Mouse (Mus musculus) kidney, postnatal 25 days (tissue): ENCODE results near the gene Fes.
"Not testable (repeated sequence)": the region's sequence is repeated elsewhere in the genome, so short reads cannot be mapped to it uniquely, and the experiment has no call there.

Experiments used
- DNase-seq, 2 experiments: peaks; one replicate each; pipeline ENCODE4 v3.0.0; 2021; ENCODE audit warnings: mixed read lengths in 2 of 2

The Fes gene

GRCm38 (mm10) chr7:80404101-80404894 lies 16.6 kb upstream of the Fes start:
- DNase-seq = no peak

DNA sequence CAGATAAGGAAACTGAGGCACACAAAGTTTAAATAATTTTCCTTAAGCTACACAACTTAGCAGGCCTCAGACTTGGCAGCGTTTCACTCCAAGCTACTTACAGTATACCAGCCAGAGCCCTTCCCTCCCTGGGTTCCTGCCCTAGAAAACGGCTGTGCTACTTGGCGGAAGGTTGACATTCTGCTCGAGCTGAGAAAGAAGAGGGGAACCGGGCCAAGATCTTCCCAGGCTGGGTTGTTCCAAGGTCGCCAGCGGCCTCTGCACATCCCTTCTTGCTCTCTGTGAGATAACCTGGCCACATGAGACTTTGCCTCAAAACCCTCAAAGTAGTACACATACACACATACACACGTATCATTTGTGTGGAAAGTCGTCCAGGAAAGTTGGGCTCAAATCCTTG lies 15.8 kb upstream of the Fes start:
- peak; percentile 80 to 86 for DNase-seq

GRCm38 (mm10) chr7:80402651-80403321 lies 15.0 kb upstream of the Fes start:
- DNase-seq = peak; percentile 78 to 92

DNA sequence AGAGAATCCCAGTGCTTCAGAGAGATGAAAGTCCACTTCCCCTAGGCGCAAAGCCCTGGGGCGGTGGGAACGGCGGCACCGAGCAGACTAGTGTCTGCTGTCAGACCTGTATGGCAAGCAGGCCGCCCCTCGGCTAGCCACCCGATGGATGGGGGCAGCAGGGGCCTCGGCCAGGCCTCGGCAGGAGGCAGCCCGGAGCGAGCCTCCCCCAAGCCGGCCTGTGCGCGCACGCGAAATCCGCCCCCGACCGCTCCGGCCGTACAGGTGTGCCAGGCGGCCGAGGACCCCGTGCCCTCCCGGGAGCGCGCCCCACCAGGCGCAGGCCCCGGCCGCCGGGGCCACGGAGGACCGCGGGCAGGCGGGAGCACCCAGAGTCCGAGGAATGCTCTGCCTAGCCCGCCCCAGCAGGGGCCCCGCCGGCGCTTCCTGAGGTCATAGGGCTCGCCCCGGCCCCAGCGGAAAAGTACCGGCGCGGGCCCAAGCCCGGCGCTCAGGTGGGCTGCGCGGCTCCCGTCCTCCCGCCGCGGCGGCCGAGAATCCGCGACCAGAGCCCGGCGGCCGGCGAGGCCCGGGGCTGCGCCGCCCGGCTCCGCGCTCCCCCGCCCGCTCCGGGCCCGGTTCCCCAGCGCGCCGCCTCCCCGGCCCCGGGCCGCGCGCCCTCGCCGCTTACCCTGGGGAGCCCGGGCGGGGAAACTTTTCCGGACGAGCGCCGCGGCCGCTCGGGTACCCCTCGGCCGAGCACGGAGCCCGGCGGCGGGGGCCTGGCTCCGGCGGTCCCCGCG lies 14.3 kb upstream of the Fes start:
- DNase-seq = peak; percentile 60 to 86

DNA sequence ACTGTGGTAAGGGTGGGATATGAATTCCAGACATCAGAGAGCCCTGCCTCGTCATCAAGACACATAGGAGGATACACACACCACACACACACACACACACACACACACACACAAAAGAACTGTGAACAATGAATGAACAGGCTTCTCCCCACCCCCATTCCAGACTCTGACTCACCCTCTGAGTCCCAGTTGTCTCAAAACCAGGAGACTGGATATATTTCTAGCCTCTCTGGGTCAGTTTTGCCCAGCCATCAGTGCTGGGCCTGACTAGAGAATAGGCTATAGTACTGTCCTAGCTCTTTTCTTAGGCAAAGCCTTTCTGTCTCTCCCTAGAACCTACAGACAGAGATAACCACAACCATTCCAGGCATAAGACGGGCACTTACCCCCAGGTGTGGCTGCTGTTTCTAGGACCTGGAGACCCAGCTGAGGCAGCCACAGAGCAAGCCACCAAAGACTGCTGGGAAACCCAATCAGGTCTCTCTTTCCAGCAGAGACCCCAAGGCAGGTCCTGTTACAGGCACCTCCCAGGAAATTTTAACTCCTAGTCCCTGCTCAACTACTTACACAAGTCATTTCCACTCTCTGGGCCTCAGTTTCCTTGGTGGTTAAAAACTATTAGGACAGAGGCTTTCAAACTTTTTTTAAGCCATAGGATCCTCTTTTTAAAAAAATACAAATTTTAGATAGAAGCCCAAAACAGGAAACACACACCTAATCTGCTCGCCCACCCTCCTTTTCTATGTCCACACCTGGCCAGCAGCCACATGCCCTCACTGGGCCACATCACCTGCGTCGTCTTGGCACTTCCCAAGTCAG lies 13.5 kb upstream of the Fes start:
- peak in 1 of 2 experiments; percentile 76 for DNase-seq

DNA sequence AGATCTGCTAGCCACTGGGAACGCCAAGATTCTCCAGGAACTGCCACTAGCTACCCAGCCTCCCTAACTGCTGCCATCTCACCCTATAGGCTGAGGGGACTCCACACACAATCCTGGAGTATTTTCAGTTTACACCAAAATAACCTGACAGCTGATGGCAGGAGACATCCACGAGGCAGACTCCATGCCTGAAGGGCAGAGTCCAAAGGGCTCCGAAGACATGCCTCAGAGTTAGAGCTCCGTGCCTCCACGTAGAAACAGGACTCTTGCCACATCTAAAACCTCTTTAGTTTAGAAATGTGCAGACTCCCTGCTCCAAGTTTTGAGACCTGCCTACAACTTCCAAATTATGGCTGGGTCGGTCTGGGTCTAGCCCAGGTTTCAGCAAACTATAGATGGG lies 12.8 kb upstream of the Fes start:
- peak; percentile 70 to 85 for DNase-seq

GRCm38 (mm10) chr7:80400099-80400498 lies 12.4 kb upstream of the Fes start:
- peak; percentile 80 to 95 for DNase-seq

DNA sequence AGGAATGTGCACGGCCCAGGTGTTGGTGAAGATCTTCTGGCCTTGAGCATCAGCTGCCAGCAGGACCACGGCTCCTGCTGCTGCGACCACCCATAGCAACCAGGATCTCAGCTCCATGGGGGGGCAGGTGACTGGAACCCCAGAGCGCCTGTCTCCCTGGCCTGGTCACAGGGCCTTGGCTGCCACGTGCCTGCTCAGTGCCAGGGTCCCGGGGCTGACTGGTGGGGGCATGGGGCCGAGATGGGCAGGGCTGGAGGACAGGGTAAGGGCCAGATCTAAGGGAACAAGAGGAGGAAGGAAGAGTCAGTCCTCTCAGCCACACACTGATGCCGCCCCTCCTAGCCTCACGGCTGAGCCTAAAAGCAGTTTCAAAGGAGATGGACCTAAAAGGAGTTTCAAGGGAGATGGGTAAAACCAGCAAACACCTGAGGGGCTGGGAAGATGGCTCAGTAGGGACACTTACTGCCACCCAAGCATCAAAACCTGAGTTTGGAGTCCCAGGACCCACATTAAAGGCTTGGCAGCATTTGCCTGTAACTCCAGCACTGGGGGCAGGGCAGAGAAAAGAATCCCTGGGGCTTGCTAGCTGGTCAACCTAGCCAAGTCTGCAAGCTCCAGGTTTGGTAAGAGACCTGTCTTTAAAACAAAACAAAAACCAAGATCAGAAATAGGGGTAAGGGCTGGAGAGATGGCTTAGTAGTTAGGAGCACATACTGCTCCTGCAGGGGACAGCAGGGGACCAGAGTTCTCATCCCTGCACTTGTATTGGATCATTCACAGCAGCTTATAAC lies 11.1 kb upstream of the Fes start:
- no peak for DNase-seq

- no peak for DNase-seq
Measured at GRCm38 (mm10) chr7:80397986-80398385, 10.2 kb upstream of the Fes start.

DNA sequence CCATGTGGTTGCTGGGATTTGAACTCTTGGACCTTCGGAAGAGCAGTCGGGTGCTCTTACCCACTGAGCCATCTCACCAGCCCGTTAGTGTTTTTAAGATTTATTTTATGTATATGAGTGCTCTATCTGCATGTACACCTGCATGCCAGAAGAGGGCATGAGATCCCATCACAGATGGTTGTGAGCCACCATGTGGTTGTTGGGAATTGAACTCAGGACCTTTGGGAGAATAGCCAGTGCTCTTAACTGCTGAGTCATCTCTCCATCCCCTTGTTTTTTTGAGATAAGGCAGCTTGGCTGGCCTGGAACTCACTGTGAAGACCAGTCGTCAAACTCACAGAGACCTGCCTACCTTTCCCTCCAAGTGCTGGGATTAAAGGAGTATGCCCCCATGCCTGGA lies 8.7 kb upstream of the Fes start:
- not testable (repeated sequence) for DNase-seq

DNA sequence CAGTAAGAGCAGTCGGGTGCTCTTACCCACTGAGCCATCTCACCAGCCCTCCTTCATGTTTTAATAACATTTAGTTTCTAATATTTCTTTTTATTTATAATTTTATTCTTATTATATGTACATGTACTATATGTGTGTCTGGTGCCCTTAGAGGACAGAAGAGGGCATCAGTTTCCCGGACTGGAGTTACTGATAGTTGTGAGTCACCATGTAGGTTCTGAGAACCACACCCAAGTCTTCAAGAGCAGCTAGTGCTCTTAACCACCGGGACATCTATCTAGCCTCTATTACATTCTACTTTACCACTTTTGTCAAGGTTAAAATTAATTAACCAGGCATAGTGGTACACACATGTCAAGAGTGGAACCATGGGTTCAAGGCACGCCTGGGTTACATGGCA lies 6.9 kb upstream of the Fes start:
- DNase-seq = no peak

- no peak for DNase-seq
Measured at GRCm38 (mm10) chr7:80392119-80392518, 4.4 kb upstream of the Fes start.

DNA sequence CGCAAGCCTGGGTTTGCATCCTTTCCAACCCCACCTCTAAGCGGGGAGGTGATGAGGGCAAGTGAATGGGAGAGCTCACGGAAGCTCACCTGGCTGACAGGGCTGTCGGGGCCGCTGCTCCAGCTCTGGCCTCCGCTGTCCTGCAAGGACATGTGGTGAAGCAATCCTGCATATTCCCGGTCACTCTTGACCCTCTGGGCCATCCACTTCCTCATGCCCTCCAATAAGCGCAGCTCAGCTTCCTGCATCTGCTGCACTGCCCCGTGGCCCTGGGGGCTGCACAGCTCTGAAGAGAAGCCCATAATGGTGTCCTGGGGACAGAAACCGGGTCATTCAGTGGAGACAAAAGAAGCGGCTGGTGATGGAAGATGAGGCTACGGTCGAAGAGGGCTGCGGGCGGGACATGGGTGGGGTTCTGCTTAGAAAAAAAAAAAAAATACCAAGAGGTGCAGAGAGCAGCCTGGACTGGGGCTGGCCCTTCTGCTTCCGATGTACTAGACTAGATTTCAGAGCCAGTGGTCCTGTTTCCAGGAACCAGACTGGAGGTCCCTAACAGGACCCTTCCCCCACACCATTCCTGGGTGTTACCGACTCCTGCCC lies 613 bp downstream of the Fes start:
- peak in 1 of 2 experiments; percentile 26 for DNase-seq

DNA sequence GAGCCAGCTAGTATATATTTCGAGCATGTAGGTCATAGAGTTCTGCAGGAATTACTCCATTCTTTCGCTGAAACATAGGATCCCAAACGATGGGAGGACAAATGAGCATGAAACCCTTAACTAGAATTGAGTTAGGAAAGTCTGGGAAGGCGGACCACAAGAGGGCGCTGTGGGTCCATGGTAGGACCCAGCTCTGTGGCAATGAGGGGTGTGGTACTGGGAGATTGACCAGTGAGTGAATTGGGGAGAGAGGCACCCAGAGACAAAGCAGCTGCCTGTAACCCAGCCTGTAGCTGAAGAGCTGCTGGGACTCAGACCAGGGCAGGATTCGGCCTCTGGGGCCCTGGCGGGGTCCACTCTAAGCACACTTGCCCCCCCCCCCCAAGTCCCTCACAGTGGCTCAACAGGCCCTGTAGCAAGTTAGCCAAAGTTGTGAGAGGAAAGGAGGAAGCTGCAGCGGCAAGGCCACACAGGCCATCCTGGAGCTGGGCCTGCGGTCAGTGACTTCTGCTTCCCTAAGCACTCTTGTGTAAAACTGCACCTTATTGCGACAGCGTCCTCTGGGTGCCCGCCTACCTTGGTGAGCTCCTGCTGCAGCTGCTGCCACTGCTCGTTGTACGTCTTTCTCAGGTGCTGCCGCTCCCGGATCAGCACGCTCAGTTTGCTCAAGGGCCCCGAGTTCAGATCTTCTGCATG lies 1.4 kb downstream of the Fes start:
- peak; percentile 90 to 98 for DNase-seq

GRCm38 (mm10) chr7:80382919-80383318 lies 4.8 kb downstream of the Fes start:
- DNase-seq = no peak

DNA sequence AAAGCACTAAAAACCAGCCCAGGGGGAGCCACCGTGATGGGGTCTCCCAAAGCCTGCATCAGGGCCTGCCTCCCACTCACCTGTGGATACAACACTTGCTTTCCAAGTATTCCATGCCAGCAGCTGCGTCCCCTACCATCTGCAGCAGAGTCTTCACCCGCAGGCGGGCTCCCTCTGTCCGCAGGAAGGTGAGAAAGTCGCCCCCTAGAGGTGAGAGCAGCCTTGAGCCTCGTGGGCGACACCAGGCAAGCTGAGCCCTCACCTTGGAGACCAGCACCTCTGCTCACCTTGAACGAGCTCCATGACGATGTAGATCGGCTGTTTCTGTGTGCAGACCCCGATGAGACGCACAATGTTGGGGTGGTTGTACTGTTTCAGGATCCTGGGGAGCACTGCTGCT lies 8.2 kb downstream of the Fes start:
- DNase-seq = peak; percentile 55 to 60

DNA sequence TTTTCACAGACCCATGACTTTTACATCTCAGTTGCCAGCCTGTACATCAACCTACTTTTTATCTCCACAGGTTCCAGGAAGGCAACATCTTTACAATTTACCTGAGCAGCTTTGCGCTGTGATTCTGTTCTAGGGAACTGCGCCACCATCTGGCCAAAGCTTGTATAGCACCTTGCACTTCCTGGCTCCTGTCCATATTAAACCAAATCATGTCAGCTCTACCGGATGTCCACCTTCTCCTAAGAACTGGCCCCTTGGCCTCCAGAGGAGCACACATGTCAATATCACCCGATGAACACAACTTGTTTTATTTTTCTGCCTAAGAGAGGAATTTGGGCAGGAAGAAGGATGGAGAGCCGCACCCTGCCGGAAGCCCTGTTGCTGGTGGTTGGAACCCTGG lies 10.3 kb downstream of the Fes start:
- peak; percentile 65 to 82 for DNase-seq

- no peak for DNase-seq
Measured at GRCm38 (mm10) chr7:80376192-80376591, 11.6 kb downstream of the Fes start.

GRCm38 (mm10) chr7:80375376-80376039 lies 12.2 kb downstream of the Fes start:
- DNase-seq = no peak

DNA sequence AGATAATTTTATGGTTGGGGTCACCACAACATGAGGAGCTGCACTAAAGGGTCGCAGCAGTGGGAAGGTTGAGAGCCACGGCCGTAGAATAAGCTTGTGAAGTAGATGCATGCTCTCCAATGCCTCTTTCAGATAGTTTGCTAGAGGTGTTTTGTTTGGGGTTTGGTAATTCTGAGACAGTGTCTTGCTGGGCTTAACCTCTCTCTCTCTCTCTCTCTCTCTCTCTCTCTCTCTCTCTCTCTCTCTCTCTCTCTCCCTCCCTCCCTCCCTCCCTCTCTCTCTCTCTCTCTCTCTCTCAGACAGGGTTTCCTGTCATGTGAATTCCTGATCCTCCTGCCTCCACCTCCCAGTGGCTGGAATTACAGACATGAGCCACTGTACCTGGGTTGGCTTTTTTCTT lies 13.0 kb downstream of the Fes start:
- no peak for DNase-seq
